Mouse (Mus musculus) thymus, postnatal 25 days (tissue): ENCODE measurements around the gene H2afx.
"Not testable (repeated sequence)": the region's sequence is repeated elsewhere in the genome, so short reads cannot be mapped to it uniquely, and the experiment has no call there.

Source experiments
- DNase-seq: peaks from one replicate; pipeline ENCODE4 v3.0.0; 2022

H2afx gene

GRCm38 (mm10) chr9:44342605-44343004 lies 8.1 kb downstream of the H2afx start:
- no peak for DNase-seq

GRCm38 (mm10) chr9:44343290-44343689 lies 8.8 kb downstream of the H2afx start:
- no peak for DNase-seq

- peak; percentile 89 for DNase-seq
Observed at GRCm38 (mm10) chr9:44343781-44344421, 9.4 kb downstream of the H2afx start, which contains the start of gene Hmbs. Hmbs (minus strand) TSS chr9:44344228.

- no peak for DNase-seq
Observed at GRCm38 (mm10) chr9:44345570-44346433, 11.3 kb downstream of the H2afx start.

GRCm38 (mm10) chr9:44347166-44347565 lies 12.7 kb downstream of the H2afx start:
- no peak for DNase-seq

GRCm38 (mm10) chr9:44347621-44348020 lies 13.1 kb downstream of the H2afx start:
- no peak for DNase-seq

GRCm38 (mm10) chr9:44348546-44348945 lies 14.1 kb downstream of the H2afx start:
- no peak for DNase-seq

- DNase-seq: no peak
Observed at GRCm38 (mm10) chr9:44351396-44351795, 16.9 kb downstream of the H2afx start.

GRCm38 (mm10) chr9:44352337-44352736 lies 17.8 kb downstream of the H2afx start:
- DNase-seq: no peak

GRCm38 (mm10) chr9:44353142-44353541 lies 18.6 kb downstream of the H2afx start:
- DNase-seq: no peak

GRCm38 (mm10) chr9:44357207-44357606 lies 22.7 kb downstream of the H2afx start:
- peak; percentile 46 for DNase-seq

GRCm38 (mm10) chr9:44361190-44361917 lies 26.9 kb downstream of the H2afx start, which contains the start of gene Vps11:
Vps11 (minus strand) TSS chr9:44361670.
- peak; percentile 95 for DNase-seq

- DNase-seq: not testable (repeated sequence)
Observed at GRCm38 (mm10) chr9:44361931-44362330, 27.4 kb downstream of the H2afx start.

- DNase-seq: peak; percentile 27
Observed at GRCm38 (mm10) chr9:44364480-44364879, 30.0 kb downstream of the H2afx start.

GRCm38 (mm10) chr9:44373386-44373785 lies 38.9 kb downstream of the H2afx start:
- no peak for DNase-seq

- no peak for DNase-seq
Observed at GRCm38 (mm10) chr9:44376141-44376540, 41.6 kb downstream of the H2afx start.

- DNase-seq: not testable (repeated sequence)
Observed at GRCm38 (mm10) chr9:44377335-44377734, 42.8 kb downstream of the H2afx start.

- no peak for DNase-seq
Observed at GRCm38 (mm10) chr9:44378153-44378730, 43.7 kb downstream of the H2afx start.

- peak; percentile 100 for DNase-seq
Observed at GRCm38 (mm10) chr9:44379054-44379834, 44.8 kb downstream of the H2afx start, which contains the start of gene Hyou1. Hyou1 (plus strand) TSS chr9:44379490.

- DNase-seq: no peak
Observed at GRCm38 (mm10) chr9:44379862-44380261, 45.4 kb downstream of the H2afx start.

GRCm38 (mm10) chr9:44384596-44384995 lies 50.1 kb downstream of the H2afx start:
- no peak for DNase-seq
